Mouse (Mus musculus): Measurements from ENCODE around the gene Edn2. TPM values are rescaled to one million over a fixed set of nuclear protein-coding genes. Genes with fewer than 3 reads are reported as not detected.

The Edn2 gene
- total RNA-seq, 4 experiments from 2014 or later, result not detected

GRCm38 (mm10) chr4:120153736-120154135 is 7.3 kb upstream of the Edn2 start:
- no peak for DNase-seq (ENCODE audit: low spot score in 2 of 2)

DNA sequence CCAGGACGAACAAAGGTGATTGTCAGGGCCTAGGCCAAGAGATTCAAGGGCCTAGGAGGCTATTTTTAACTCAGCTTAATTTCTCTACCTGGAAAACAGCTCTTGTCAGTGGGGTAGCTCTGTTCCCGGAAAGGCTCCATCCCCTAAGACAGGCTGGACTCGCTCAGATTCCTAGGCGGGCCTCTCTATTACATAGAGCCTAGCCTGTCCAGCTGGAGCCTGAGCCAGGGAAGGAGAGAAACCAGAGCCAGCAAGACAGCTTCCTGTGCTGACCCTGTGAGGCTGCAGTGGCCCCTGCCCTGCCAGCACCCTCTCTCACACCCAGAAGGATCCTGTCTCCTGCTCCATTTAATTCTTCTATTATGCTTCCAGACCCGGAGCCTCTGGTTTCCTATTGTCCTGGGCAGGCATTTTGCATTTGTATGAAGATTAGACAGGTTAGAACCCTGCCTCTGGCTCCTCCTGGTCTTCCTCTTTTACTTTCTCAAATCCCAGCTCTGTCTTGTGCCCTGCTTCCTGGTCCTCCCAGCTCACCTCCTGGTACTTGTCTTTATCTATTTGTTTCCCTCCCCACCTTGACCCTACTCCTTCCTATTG is 2.2 kb upstream of the Edn2 start:
- DNase-seq (ENCODE audit: low spot score in 2 of 2), result peak; percentile 37 to 42

DNA sequence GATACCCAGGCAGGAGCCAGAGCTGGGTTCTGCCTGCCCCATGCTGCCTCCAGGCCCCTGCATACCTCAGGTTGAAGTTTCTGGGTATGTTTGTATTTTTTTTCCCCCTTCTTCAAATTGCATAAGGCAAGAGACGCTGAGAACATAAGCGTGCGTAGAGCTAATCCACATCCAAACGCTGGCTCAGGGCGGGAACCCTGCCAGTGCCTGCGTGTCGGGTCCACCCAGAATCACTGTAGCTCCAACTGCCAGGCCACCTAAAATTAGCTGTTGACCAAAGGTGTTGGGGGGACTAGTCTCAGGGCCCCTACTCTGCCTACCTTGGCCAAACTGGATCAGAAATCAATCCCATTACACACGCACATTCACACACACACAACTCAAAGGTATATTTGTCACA is 1.6 kb downstream of the Edn2 start:
- DNase-seq (ENCODE audit: low spot score in 2 of 2), result no peak

DNA sequence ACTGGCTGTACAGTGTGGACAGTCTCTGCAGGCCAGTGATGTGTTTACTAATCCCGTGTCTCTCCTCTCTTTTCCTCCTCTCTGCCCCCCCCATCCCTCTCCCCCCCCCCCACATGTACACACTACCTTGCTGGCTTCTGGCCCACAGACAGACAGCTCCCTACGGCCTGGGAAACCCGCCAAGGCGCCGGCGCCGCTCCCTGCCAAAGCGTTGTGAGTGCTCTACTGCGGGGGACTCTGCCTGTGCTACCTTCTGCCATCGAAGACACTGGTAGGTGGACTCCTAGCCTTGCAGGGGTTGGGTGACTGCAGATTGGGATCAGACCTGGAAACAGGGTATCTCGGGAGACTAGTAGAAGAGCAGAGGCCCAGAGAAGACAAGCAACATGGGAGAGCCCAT is 2.2 kb downstream of the Edn2 start:
- DNase-seq (ENCODE audit: low spot score in 2 of 2), result no peak

DNA sequence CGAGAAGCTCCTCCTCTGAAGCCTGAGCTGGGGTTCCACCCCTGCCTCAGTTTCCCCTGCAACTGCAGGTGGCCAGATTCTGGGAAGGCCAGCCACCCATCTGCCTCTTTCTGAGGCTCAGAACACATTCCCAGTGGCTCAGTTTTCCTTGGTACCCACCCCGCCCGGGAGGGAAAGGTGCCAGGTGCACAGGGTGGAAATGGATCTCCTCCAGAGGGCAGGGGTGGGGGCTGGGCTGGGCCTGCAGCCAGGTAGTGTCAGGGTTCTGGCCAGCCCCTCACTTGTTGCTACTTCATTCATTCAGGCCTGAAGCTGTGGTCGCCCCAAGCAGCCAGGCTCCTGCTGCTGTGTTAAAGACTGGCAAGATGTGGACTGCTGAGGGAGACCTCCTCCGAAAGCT is 3.3 kb downstream of the Edn2 start:
- DNase-seq (ENCODE audit: low spot score in 2 of 2), result no peak

DNA sequence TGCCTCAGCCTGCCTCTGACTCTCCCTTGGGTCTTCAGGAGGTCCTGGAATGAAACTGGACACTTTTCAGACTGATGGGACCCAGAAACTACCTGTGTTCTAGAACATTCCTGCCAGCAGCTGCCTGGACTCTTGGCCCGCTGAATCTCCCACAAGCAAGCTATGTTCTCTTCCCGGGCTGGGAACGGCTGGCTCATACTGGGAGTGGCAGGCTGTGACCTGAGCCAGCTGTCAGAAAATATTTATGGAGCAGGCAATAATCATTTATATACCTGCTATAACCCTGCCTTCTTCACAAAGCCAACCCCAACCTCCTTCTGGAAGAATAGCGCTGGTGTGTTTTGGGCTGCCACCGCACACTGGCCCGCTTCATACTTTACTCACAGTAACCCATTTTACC is 6.8 kb downstream of the Edn2 start:
- no peak for DNase-seq (ENCODE audit: low spot score in 2 of 2)

DNA sequence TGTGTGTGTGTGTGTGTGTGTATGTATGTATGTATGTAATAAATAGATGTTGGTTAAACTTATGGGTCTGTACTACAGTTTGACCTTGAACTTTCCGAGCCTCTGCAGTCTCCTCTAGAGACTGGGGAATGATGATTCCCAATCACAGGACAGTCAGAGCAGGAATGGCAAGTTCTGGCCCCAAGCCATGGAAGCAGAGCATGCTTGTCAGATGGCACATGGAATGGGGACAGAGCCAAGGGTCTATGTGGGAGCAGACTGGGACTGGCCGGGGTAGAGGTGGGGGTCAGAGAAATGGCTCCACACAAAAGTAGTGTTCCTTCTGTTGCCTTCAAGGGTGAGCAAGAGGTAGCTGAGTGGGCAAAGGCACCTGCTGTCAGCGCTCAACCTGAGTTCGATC is 7.3 kb downstream of the Edn2 start:
- no peak for DNase-seq (ENCODE audit: low spot score in 2 of 2)

GRCm38 (mm10) chr4:120170387-120170936 is 9.5 kb downstream of the Edn2 start:
- no peak for DNase-seq (ENCODE audit: low spot score in 2 of 2)

DNA sequence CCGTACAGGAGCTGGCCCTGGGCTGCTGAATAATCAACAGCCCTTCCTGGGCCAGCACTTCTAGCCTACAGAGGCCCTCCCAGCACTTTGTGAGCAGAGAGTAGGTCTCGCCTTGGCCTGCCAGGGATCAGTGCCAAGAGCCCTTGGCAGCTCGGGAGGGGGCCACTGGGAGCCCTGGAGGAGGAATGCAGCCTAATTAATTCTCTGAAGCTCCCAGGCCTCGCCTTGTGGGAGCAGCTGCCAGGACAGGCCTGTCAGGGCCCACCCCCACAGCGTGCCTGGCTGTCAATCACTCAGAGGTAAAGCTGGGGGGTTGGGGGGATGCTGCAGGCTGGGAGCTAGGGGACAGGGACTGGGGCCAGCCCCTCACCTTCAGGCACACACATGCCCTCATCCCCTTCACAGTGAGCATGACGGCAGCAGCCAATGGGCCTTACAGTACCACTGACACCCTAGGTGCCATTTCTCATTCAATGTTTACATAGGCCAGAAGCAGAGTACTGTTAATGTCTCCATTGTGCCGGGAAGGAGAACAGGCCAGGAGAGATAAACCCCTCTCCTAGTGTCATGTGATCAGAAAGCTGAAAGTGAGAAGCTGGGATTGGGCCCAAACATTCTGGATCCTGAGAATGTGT is 11.2 kb downstream of the Edn2 start:
- no peak for DNase-seq (ENCODE audit: low spot score in 2 of 2)

- DNase-seq (ENCODE audit: low spot score in 2 of 2), result no peak
Measured at GRCm38 (mm10) chr4:120179123-120179522, 18.1 kb downstream of the Edn2 start.

GRCm38 (mm10) chr4:120180535-120180934 is 19.5 kb downstream of the Edn2 start:
- no peak for DNase-seq (ENCODE audit: low spot score in 2 of 2)

DNA sequence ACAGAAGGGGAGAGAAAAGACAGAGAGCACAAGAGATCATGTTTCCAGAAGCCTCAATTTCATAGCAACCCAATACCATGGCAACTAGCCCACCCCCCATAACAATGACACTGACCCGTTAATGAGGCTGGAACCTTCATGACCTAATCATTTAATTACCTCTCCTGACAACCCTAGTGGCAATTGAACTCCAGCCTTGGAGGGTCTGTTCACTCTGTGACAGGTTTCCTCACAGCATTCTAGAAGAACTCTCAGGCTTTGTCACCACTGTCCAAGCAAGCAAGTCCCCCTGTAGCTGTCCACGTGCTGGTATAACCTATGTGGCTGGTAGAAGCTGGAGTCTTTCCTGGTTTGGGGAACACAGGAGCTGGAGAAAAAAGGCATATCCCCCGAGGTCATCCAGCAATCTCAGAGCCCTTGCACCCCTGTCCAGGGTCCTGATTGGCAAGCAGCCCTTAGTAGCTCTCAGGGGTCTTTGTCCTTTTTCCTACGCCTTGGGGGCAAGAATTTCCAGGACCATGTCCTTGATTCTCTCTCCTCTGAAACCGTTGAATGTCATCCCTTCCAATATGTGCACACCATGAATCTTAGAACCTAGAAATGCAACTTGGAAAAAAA is 23.5 kb downstream of the Edn2 start:
- no peak for DNase-seq (ENCODE audit: low spot score in 2 of 2)

DNA sequence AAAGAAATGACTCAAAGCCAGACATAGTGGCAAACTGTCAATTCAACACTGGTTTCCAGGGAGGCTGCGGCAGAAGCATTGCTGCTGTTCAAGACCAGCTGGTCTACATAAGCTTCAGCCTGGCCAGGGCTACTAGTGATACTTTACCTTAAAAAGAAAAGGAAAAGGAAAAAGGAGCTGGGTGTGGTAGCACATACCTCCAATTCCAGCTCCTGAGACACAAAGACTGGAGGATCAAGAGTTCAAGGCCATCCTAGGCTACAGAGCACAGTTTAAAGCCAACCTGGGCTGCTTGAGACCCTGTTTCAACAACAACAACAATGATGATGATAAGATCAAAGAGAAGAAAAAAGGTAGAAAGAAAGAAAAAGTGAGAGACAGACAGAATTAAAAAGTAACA is 25.4 kb downstream of the Edn2 start:
- no peak for DNase-seq (ENCODE audit: low spot score in 2 of 2)

DNA sequence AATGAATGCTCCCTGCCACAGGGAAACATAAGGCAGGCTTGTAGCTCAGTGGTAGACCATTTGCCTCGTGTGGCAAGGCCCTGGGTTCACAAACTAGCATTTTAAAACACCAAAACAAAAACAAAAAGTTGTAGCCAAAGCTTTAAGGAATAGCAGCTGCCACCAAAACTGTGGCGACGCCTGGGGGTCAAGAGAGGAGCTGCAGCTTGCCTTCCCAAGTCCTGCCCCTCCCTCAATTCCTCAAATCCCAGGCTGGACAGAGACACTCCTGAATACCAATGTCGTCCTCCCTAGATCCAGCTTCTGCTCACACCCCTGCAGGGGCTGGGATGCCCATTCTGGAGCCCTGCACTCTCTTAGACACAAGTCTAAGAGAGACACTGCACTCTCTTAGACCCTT is 25.9 kb downstream of the Edn2 start:
- DNase-seq (ENCODE audit: low spot score in 2 of 2), result no peak

GRCm38 (mm10) chr4:120188204-120188603 is 27.2 kb downstream of the Edn2 start:
- no peak for DNase-seq (ENCODE audit: low spot score in 2 of 2)

DNA sequence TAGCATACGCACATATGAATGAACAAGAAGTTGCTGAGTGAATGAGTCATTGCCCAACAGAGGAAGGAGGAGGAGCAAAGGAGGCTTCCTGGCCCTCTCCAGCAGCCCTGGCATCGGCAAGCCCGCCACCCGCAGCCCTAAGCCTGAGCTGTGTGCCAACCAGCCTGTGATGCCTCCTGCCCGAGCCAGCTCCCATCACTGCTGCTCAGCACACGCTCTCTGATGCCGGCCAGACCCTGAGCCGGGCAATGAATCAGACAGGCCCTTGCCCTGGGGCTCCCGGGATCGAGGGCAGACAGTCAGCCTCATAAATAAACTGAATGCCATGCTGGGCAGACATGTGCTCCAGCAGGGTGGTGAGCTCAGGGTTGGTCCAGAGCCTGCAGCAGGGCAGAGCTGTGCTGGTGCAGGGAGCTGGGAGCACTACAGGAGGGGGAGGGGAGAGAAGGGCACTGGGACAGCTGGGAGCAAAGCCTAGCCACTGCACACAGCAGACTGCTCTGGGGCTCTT is 27.7 kb downstream of the Edn2 start:
- DNase-seq (ENCODE audit: low spot score in 2 of 2), result peak in 1 of 2 experiments; percentile 38

GRCm38 (mm10) chr4:120189941-120190340 is 28.9 kb downstream of the Edn2 start:
- DNase-seq (ENCODE audit: low spot score in 2 of 2), result no peak

GRCm38 (mm10) chr4:120191987-120192386 is 31.0 kb downstream of the Edn2 start:
- DNase-seq (ENCODE audit: low spot score in 2 of 2), result no peak

DNA sequence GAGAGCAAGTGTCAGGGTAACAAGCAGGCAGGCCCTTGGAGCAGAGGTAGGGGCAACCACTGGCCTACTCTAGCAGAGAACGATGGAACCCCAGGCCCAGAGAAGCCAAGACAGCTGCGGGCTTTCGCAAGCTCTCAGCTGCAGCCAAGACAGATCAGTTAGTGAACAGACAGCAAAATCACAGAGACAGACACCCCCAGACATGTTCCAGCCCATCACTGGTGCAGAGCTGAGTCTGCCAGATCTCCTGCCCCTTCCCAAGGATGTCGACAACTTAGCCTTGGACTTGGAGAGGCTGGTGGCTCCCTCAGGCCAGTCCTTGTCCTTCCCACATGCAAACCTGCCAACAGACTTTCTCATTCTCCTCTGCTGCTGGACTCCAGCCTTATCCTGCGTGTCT is 33.0 kb downstream of the Edn2 start:
- peak in 1 of 2 experiments; percentile 38 for DNase-seq (ENCODE audit: low spot score in 2 of 2)

- peak; percentile 23 to 33 for DNase-seq (ENCODE audit: low spot score in 2 of 2)
Measured at GRCm38 (mm10) chr4:120194965-120195364, 34.0 kb downstream of the Edn2 start.

DNA sequence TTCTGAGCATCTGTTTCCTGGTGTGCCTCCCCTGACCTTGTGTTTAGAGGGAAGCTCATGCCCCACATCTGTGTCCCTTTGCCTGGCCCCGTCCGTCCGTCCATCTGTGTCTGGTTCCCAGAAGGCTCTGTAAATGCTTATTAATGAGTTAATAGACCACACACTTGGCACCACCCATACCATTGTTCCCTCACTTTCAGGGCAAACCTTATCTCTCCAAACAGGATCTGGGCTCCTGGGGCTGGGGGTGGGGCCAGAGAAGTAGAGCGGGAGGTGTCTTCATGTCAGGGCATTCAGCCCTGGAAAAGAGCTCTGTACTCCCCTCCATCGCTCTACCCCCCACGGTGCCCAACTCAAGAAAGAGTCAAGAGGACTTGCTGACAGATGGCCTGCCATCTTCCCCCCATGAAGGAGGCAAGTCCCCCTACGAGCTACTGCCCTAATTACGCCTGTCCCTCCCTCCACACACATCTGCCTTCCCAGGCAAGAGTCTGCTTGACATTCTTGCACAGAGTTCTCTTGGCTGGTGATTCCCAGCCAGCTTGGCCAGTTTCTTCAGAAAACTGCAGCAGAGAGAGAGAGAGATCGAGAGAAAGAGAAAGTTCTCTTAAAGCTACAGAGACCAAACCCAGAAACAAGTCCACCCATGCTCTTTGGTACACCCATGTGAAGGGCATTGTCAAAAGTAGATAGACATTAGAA is 38.3 kb downstream of the Edn2 start:
- no peak for DNase-seq (ENCODE audit: low spot score in 2 of 2)
